Mouse (Mus musculus): ENCODE data around the gene Cdhr4. TPM values are rescaled to one million over a fixed set of nuclear protein-coding genes. Genes with fewer than 3 reads are reported as not detected.
A peak's percentile ranks its signal among the peaks of the same experiment; 100 is the strongest.

Gene Cdhr4
- polyA plus RNA-seq, 1 experiment from 2014 or later = 15.7 TPM

DNA sequence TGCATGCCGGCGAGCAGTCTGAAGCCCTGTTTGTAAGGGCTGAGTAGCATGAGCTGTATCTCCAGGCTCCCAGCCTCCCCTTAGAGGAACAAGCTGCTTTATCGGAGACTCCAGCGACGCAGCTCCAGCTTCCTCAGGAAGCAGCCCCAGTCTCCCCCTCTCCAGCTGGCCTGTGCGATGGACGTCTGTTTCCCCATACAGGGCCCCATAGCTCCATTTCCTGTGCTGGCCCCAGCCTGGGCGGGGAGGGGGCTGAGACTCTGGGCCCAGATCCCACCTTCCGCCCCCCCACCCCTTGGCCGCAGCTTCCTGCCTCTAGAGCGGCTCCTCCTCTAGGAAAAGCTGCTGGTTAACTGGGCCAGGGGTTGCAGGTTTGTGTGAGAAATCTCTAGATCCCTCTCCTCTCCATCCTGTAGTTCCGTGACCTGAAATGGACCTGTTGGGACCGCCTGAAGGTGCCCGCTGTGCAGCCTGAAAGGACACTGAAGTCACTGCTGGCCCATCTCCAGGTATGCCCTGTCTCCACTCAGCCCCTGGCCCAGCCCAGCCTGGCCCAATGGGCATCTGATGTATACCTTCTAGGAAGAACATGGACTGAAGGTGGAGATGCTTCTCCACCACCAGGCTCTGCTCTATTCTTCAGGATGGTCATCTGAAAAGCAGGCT lies 9.5 kb upstream of the Cdhr4 start, which contains the start of gene Gm20661:
Gene Gm20661, plus strand, starts transcription at position 378 of the 666 bp plus-strand sequence.
- H3K27me3 ChIP-seq (replicated peaks; ENCODE audit: control insufficient read depth, insufficient read depth, low read length) = no peaks in the 10 kb centered on the region
- H3K9ac ChIP-seq (ENCODE audit: low read length) = peak within 1 kb of the TSS; percentile 74
- H3K9me3 ChIP-seq (ENCODE audit: control insufficient read depth, low read length) = no peaks in the 10 kb centered on the region
- H3K4me2 ChIP-seq (ENCODE audit: low read length) = peak within 1 kb of the TSS; percentile 65
- H3K36me3 ChIP-seq (ENCODE audit: control insufficient read depth, insufficient read depth, low read length) = 0 out of 2 replicates have a peak, but pooled peaks cover 5% of the 10 kb centered on the region
- H3K27ac ChIP-seq (ENCODE audit: low read depth) = peak within 1 kb of the TSS; percentile 100
- H3K4me1 ChIP-seq (replicated peaks; ENCODE audit: control insufficient read depth, insufficient read depth, low read length) = peaks cover 30% of the 10 kb centered on the region
- peak; percentile 91 for DNase-seq (ENCODE audit: low spot score)
- ATAC-seq (replicated peaks; ENCODE audit: low FRiP score, low TSS enrichment, low read depth) = peak; percentile 65
- peak within 1 kb of the TSS; percentile 80 for H3K4me3 ChIP-seq (ENCODE audit: low read depth, low read length)
- 16% methylated on average over 14 of the region's 14 CpGs for WGBS

- peaks cover 30% of the 10 kb centered on the region for H3K4me1 ChIP-seq (replicated peaks; ENCODE audit: control insufficient read depth, insufficient read depth, low read length)
- 19% methylated on average over 4 of the region's 4 CpGs for WGBS
- 0 out of 2 replicates have a peak, but pooled peaks cover 5% of the 10 kb centered on the region for H3K36me3 ChIP-seq (ENCODE audit: control insufficient read depth, insufficient read depth, low read length)
- peak; percentile 79 for DNase-seq (ENCODE audit: low spot score)
- no peaks in the 10 kb centered on the region for H3K27me3 ChIP-seq (replicated peaks; ENCODE audit: control insufficient read depth, insufficient read depth, low read length)
- H3K9me3 ChIP-seq (ENCODE audit: control insufficient read depth, low read length) = no peaks in the 10 kb centered on the region
- H3K4me2 ChIP-seq (ENCODE audit: low read length) = peak overlapping the region; percentile 65
- peak overlapping the region; percentile 74 for H3K9ac ChIP-seq (ENCODE audit: low read length)
- peak overlapping the region; percentile 80 for H3K4me3 ChIP-seq (ENCODE audit: low read depth, low read length)
- peak; percentile 44 for ATAC-seq (replicated peaks; ENCODE audit: low FRiP score, low TSS enrichment, low read depth)
- peak overlapping the region; percentile 100 for H3K27ac ChIP-seq (ENCODE audit: low read depth)
Measured at GRCm38 (mm10) chr9:107983421-107983890, 8.8 kb upstream of the Cdhr4 start.

DNA sequence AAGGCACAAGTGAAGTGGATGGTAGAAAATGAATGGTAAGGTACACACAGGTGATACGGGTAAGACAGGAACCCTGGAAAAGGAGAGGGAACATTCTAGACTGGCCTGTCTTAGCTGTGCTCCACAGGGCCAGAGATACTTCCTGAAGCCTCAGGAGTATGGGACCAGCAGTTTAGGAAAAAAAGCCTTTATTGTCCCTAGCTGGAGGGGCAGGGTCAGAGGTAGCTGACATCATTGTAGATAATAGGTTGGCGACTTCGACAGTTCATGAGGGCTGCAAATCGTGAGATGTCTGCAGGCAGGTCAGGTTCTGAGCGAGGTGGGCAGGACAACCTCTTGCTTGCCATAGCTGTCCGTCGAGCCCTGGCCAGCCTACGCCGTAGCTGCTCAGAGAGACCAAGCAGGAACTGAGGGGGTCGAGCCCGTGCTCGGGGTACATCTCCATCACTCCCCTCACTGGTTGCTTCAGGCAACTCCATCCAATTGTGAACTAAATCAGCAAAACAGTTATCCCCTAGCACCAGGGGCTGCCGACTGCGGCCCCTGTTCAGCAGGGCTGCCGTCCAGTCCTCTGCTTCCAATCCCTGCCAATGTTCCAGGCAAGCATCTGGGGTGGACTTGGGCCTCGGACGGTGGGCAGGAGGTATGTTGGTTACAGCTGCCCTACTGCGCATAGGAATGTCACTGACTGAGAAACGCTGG lies 8.1 kb upstream of the Cdhr4 start:
- no peaks in the 10 kb centered on the region for H3K27me3 ChIP-seq (replicated peaks; ENCODE audit: control insufficient read depth, insufficient read depth, low read length)
- H3K4me3 ChIP-seq (ENCODE audit: low read depth, low read length) = peak overlapping the region; percentile 80
- H3K9me3 ChIP-seq (ENCODE audit: control insufficient read depth, low read length) = no peaks in the 10 kb centered on the region
- H3K27ac ChIP-seq (ENCODE audit: low read depth) = peak overlapping the region; percentile 100
- peak overlapping the region; percentile 74 for H3K9ac ChIP-seq (ENCODE audit: low read length)
- DNase-seq (ENCODE audit: low spot score) (no peak), ATAC-seq (replicated peaks; ENCODE audit: low FRiP score, low TSS enrichment, low read depth) (no peak)
- peak overlapping the region; percentile 65 for H3K4me2 ChIP-seq (ENCODE audit: low read length)
- H3K4me1 ChIP-seq (replicated peaks; ENCODE audit: control insufficient read depth, insufficient read depth, low read length) = peaks cover 30% of the 10 kb centered on the region
- H3K36me3 ChIP-seq (ENCODE audit: control insufficient read depth, insufficient read depth, low read length) = 0 out of 2 replicates have a peak, but pooled peaks cover 5% of the 10 kb centered on the region
- 38% methylated on average over 19 of the region's 19 CpGs for WGBS

DNA sequence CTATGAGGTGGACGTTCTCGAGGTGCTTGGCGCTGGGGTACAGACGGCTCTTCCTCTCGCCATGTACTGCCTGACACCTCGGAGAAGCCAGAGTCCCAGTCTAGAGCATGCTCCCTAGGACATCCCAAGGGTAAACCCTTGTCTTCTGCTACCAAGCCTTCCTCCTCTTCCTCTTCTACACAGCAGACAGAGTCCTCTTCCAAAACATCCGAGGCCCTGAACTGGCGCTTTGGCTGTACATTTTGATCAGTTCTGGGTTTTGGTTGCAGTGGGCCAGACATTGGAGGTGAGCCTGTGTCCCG lies 7.6 kb upstream of the Cdhr4 start:
- H3K9me3 ChIP-seq (ENCODE audit: control insufficient read depth, low read length) = no peaks in the 10 kb centered on the region
- DNase-seq (ENCODE audit: low spot score) = no peak
- peak overlapping the region; percentile 80 for H3K4me3 ChIP-seq (ENCODE audit: low read depth, low read length)
- H3K9ac ChIP-seq (ENCODE audit: low read length) = peak overlapping the region; percentile 74
- WGBS = 38% methylated on average over 9 of the region's 9 CpGs
- H3K4me2 ChIP-seq (ENCODE audit: low read length) = peak overlapping the region; percentile 65
- H3K27me3 ChIP-seq (replicated peaks; ENCODE audit: control insufficient read depth, insufficient read depth, low read length) = no peaks in the 10 kb centered on the region
- H3K27ac ChIP-seq (ENCODE audit: low read depth) = peak overlapping the region; percentile 100
- H3K36me3 ChIP-seq (ENCODE audit: control insufficient read depth, insufficient read depth, low read length) = 0 out of 2 replicates have a peak, but pooled peaks cover 5% of the 10 kb centered on the region
- ATAC-seq (replicated peaks; ENCODE audit: low FRiP score, low TSS enrichment, low read depth) = no peak
- H3K4me1 ChIP-seq (replicated peaks; ENCODE audit: control insufficient read depth, insufficient read depth, low read length) = peaks cover 30% of the 10 kb centered on the region

DNA sequence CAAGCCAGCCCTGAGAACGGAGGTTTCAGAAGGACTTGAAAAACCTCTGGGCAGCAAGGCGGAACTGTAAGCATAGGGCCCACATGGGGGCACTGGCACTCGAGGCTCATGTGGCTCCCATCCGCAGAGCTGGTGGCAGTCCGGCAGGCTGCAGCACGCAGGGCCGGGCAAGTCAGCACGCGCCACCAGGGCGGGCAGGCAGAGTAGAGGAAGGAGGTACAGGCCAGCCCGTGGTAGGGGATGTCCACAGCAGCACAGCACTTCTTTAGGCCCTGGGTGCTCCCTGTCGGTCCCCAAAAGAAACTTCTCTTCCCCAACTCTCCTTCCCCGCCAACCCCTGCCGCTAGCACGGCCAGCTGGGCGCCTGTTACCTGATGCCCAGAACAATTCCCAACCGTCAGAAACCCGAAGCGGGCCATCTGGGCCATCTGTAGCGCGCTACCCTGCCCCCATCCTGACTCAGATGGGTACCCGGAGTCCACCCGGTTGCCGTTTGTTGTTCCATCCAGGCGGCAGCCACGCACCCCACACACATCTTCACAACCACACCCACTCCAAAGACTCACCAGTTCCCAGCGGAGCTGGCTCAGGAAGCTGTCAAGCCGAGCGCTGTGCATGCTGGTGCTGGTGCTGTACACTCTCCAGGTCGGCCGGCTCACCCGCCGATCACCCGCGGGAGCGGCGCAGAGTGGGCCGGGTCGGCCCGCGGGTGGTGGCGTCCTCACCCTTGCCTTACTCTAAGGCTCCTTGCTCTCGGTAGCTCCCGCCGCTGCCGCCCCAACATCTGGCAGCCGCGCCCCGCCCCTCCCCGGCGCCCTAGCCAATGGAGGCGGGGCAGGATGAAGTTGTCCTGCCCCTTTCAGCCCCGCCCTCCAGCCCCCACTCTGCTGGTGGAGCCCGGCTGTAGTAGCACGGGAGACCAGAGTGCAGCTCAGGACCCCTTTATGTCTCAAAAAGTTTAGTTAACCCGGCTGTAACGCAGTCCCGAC lies 6.9 kb upstream of the Cdhr4 start, which contains the start of gene Inka1:
Gene Inka1, minus strand, starts transcription at position 749 of the 989 bp plus-strand sequence.
- WGBS = 1% methylated on average over 57 of the region's 58 CpGs

DNA sequence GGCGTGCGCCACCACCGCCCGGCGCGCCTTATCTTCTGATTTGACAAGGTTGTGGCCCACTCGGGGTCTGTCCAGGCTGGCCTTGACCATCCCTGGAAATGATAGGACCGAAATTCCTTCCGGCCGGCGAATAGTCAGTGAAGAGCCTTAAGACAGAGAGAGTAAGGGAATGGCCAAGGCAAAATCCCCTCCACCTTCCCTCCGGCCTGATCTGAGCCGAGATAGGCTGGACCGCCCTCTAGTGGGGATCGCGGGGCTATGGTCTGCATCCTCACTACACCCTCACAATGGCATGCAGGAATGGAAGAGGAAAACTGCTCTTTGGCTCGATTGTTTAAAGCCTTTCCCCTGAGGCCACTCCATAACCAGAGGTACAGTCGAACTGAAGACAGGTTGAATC lies 5.9 kb upstream of the Cdhr4 start:
- Histone ChIP-seq H3K4me3 (ENCODE audit: low read depth, low read length) (peak overlapping the region; percentile 80), H3K36me3 (ENCODE audit: control insufficient read depth, insufficient read depth, low read length) (0 out of 2 replicates have a peak, but pooled peaks cover 5% of the 10 kb centered on the region), H3K27me3 (replicated peaks; ENCODE audit: control insufficient read depth, insufficient read depth, low read length) (no peaks in the 10 kb centered on the region), H3K9ac (ENCODE audit: low read length) (no peak overlapping the region), H3K4me1 (replicated peaks; ENCODE audit: control insufficient read depth, insufficient read depth, low read length) (peaks cover 17% of the 10 kb centered on the region), H3K4me2 (ENCODE audit: low read length) (peak overlapping the region; percentile 65), H3K27ac (ENCODE audit: low read depth) (peak overlapping the region; percentile 100), H3K9me3 (ENCODE audit: control insufficient read depth, low read length) (no peaks in the 10 kb centered on the region)
- WGBS = 5% methylated on average over 18 of the region's 18 CpGs
- peak; percentile 90 for DNase-seq (ENCODE audit: low spot score)
- peak; percentile 45; the same call in 1 of the 2 replicates for ATAC-seq (replicated peaks; ENCODE audit: low FRiP score, low TSS enrichment, low read depth)

More for the DNA sequence above, 6.9 kb upstream of the Cdhr4 start, which contains the start of gene Inka1:
- Histone ChIP-seq H3K9ac (ENCODE audit: low read length) (peak within 1 kb of the TSS; percentile 74), H3K9me3 (ENCODE audit: control insufficient read depth, low read length) (no peaks in the 10 kb centered on the region), H3K4me3 (ENCODE audit: low read depth, low read length) (peak within 1 kb of the TSS; percentile 80), H3K27ac (ENCODE audit: low read depth) (peak within 1 kb of the TSS; percentile 100), H3K36me3 (ENCODE audit: control insufficient read depth, insufficient read depth, low read length) (0 out of 2 replicates have a peak, but pooled peaks cover 5% of the 10 kb centered on the region), H3K4me1 (replicated peaks; ENCODE audit: control insufficient read depth, insufficient read depth, low read length) (peaks cover 26% of the 10 kb centered on the region), H3K4me2 (ENCODE audit: low read length) (peak within 1 kb of the TSS; percentile 65), H3K27me3 (replicated peaks; ENCODE audit: control insufficient read depth, insufficient read depth, low read length) (no peaks in the 10 kb centered on the region)
- DNase-seq (ENCODE audit: low spot score) (peak; percentile 91), ATAC-seq (replicated peaks; ENCODE audit: low FRiP score, low TSS enrichment, low read depth) (peak; percentile 73)

GRCm38 (mm10) chr9:107987950-107988349 lies 4.3 kb upstream of the Cdhr4 start:
- no peaks in the 10 kb centered on the region for H3K9me3 ChIP-seq (ENCODE audit: control insufficient read depth, low read length)
- DNase-seq (ENCODE audit: low spot score) = no peak
- H3K4me3 ChIP-seq (ENCODE audit: low read depth, low read length) = no peak overlapping the region
- H3K36me3 ChIP-seq (ENCODE audit: control insufficient read depth, insufficient read depth, low read length) = 0 out of 2 replicates have a peak, but pooled peaks cover 5% of the 10 kb centered on the region
- no peak overlapping the region for H3K9ac ChIP-seq (ENCODE audit: low read length)
- peaks cover 5% of the 10 kb centered on the region; the same call in 1 of the 2 replicates for H3K4me1 ChIP-seq (replicated peaks; ENCODE audit: control insufficient read depth, insufficient read depth, low read length)
- H3K4me2 ChIP-seq (ENCODE audit: low read length) = no peak overlapping the region
- WGBS = 75% methylated on average over 3 of the region's 3 CpGs
- H3K27ac ChIP-seq (ENCODE audit: low read depth) = no peak overlapping the region
- ATAC-seq (replicated peaks; ENCODE audit: low FRiP score, low TSS enrichment, low read depth) = no peak
- no peaks in the 10 kb centered on the region for H3K27me3 ChIP-seq (replicated peaks; ENCODE audit: control insufficient read depth, insufficient read depth, low read length)

GRCm38 (mm10) chr9:107993013-107993412 lies 716 bp downstream of the Cdhr4 start:
- Histone ChIP-seq H3K27me3 (replicated peaks; ENCODE audit: control insufficient read depth, insufficient read depth, low read length) (no peaks in the 10 kb centered on the region), H3K4me1 (replicated peaks; ENCODE audit: control insufficient read depth, insufficient read depth, low read length) (no peaks in the 10 kb centered on the region), H3K4me3 (ENCODE audit: low read depth, low read length) (no peak overlapping the region), H3K27ac (ENCODE audit: low read depth) (no peak overlapping the region), H3K9ac (ENCODE audit: low read length) (no peak overlapping the region), H3K9me3 (ENCODE audit: control insufficient read depth, low read length) (no peaks in the 10 kb centered on the region), H3K36me3 (ENCODE audit: control insufficient read depth, insufficient read depth, low read length) (no peaks in the 10 kb centered on the region), H3K4me2 (ENCODE audit: low read length) (no peak overlapping the region)
- DNase-seq (ENCODE audit: low spot score) (no peak), ATAC-seq (replicated peaks; ENCODE audit: low FRiP score, low TSS enrichment, low read depth) (no peak)
- 91% methylated on average over 11 of the region's 11 CpGs for WGBS
